Mouse (Mus musculus) G1E (cell line): ENCODE data around the gene Trem2. TPM values are rescaled to one million over a fixed set of nuclear protein-coding genes. Genes with fewer than 3 reads are reported as not detected.

Source experiments
- ATAC-seq: 2 replicates; pipeline ENCODE4 v1.8.0; 2016; ENCODE audit warnings: mild to moderate bottlenecking; ENCODE audit not compliant: insufficient number of reproducible peaks, poor library complexity, low FRiP score, severe bottlenecking; ENCODE audit errors: extremely low read depth
- DNase-seq: peaks from one replicate; pipeline ENCODE4 v3.0.0; 2012; ENCODE audit warnings: low spot score
- H3K27me3 ChIP-seq: 2 replicates; pipeline ENCODE4 v1.6.1; 2012; ENCODE audit warnings: mild to moderate bottlenecking, low read length, inconsistent platforms; ENCODE audit not compliant: insufficient read depth
- H3K36me3 ChIP-seq: replicated peaks from 2 replicates; pipeline ENCODE3; 2012; ENCODE audit warnings: mild to moderate bottlenecking, inconsistent platforms
- H3K4me1 ChIP-seq: 2 replicates; pipeline ENCODE4 v1.6.1; 2012; ENCODE audit warnings: low read depth, low read length, inconsistent platforms, mixed read lengths; ENCODE audit not compliant: insufficient read depth
- H3K4me3 ChIP-seq: 2 replicates; pipeline ENCODE4 v1.5.1; 2012; ENCODE audit warnings: low read depth, mild to moderate bottlenecking, inconsistent platforms, low read length, moderate library complexity, mixed read lengths
- H3K9me3 ChIP-seq: replicated peaks from 2 replicates; pipeline ENCODE4 v1.6.1; 2012; ENCODE audit warnings: inconsistent platforms
- CTCF ChIP-seq: IDR thresholded peaks from 2 replicates; pipeline ENCODE4 v1.5.1; 2012; ENCODE audit warnings: low read depth, low read length, inconsistent platforms, mixed read lengths
- GATA1 ChIP-seq: IDR thresholded peaks from 2 replicates; pipeline ENCODE4 v1.6.1; 2012; ENCODE audit warnings: borderline replicate concordance, low read length, inconsistent platforms, mixed read lengths
- GATA2 ChIP-seq: IDR thresholded peaks from 2 replicates; pipeline ENCODE4 v1.6.1; 2012; ENCODE audit warnings: low read depth, low read length, inconsistent platforms, borderline replicate concordance
- POLR2AphosphoS5 ChIP-seq: IDR thresholded peaks from 2 replicates; pipeline ENCODE4 v1.6.1; 2012; ENCODE audit warnings: low read depth, low read length, inconsistent platforms; ENCODE audit not compliant: insufficient replicate concordance
- TAL1 ChIP-seq: conservative IDR thresholded peaks from 2 replicates; pipeline ENCODE4 v1.6.1; 2012; ENCODE audit warnings: low read depth, low read length, inconsistent platforms, mixed read lengths
- polyA plus RNA-seq: library from polyadenylated mRNA; stranded (reverse); fragments of >175 nt; gene quantifications from 2 replicates; pipeline ENCODE4 v1.2.3, GENCODE M21; 2012
- total RNA-seq, 2 experiments: library from RNA; stranded (forward) in 1 of 2; stranded (reverse) in 1 of 2; fragments of 200-1000 nt in 1 of 2; fragments of >200 nt in 1 of 2; fragmentation: Nextera tagmentation in 1 of 2; gene quantifications; 2 replicates each; pipeline ENCODE4 v1.2.3; 2014 to 2017

Trem2 gene
- total and polyA plus RNA-seq, 3 experiments: 0.60 to 2.3 (median 1.3) TPM

- Histone ChIP-seq H3K27me3 (no peaks in the 10 kb centered on the region), H3K9me3 (no peaks in the 10 kb centered on the region), H3K36me3 (peaks cover 99% of the 10 kb centered on the region), H3K4me3 (no peak overlapping the region), H3K4me1 (peaks cover 26% of the 10 kb centered on the region)
- ATAC-seq: no peak
- no peak for DNase-seq
- TF ChIP-seq GATA2 (no peak), TAL1 (no peak), CTCF (no peak), POLR2AphosphoS5 (no peak), GATA1 (no peak)
Measured at GRCm38 (mm10) chr17:48391446-48391845, 45.2 kb downstream of the Trem2 start.

- DNase-seq: no peak
- peaks cover 28% of the 10 kb centered on the region for H3K4me1 ChIP-seq
- peaks cover 100% of the 10 kb centered on the region for H3K36me3 ChIP-seq
- no peaks in the 10 kb centered on the region for H3K27me3 ChIP-seq
- TF ChIP-seq GATA1 (no peak), GATA2 (no peak), POLR2AphosphoS5 (no peak), CTCF (no peak), TAL1 (no peak)
- no peak for ATAC-seq
- H3K9me3 ChIP-seq: no peaks in the 10 kb centered on the region
- no peak overlapping the region for H3K4me3 ChIP-seq
Measured at GRCm38 (mm10) chr17:48392616-48393015, 46.4 kb downstream of the Trem2 start.

GRCm38 (mm10) chr17:48401710-48402109, 55.5 kb downstream of the Trem2 start:
- DNase-seq (no peak), ATAC-seq (no peak)
- Histone ChIP-seq H3K27me3 (no peaks in the 10 kb centered on the region), H3K4me3 (no peak overlapping the region), H3K36me3 (peaks cover 82% of the 10 kb centered on the region), H3K4me1 (peaks cover 50% of the 10 kb centered on the region), H3K9me3 (no peaks in the 10 kb centered on the region)
- TF ChIP-seq CTCF (no peak), TAL1 (no peak), GATA2 (no peak), GATA1 (no peak), POLR2AphosphoS5 (no peak)

GRCm38 (mm10) chr17:48402751-48403150, 56.5 kb downstream of the Trem2 start:
- DNase-seq (no peak), ATAC-seq (no peak)
- Histone ChIP-seq H3K4me1 (peaks cover 59% of the 10 kb centered on the region), H3K4me3 (no peak overlapping the region), H3K9me3 (no peaks in the 10 kb centered on the region), H3K36me3 (peaks cover 80% of the 10 kb centered on the region), H3K27me3 (no peaks in the 10 kb centered on the region)
- TF ChIP-seq GATA2 (no peak), POLR2AphosphoS5 (no peak), CTCF (no peak), GATA1 (no peak), TAL1 (no peak)

Other genes starting within 250 kb of the Trem2 start
- not detected in 2 replicates for gene 9830107B12Rik, start 200.1 kb upstream of the Trem2 start, total RNA-seq (2014; fragmentation: Nextera tagmentation)
- gene 9830107B12Rik, start 200.1 kb upstream of the Trem2 start, total RNA-seq (2017): 0.29 and 0.38 TPM in 2 replicates
- gene 9830107B12Rik, start 200.1 kb upstream of the Trem2 start, polyA plus RNA-seq: not detected in 2 replicates
- gene A530064D06Rik, start 179.1 kb upstream of the Trem2 start, total RNA-seq (2014; fragmentation: Nextera tagmentation): not detected in 2 replicates
- gene A530064D06Rik, start 179.1 kb upstream of the Trem2 start, total RNA-seq (2017): 0.17 and 0.27 TPM in 2 replicates
- gene A530064D06Rik, start 179.1 kb upstream of the Trem2 start, polyA plus RNA-seq: not detected in 2 replicates
- gene Trem1, start 113.6 kb upstream of the Trem2 start, total RNA-seq (2014; fragmentation: Nextera tagmentation): not detected in 2 replicates
- 0.05 and 0.06 TPM in 2 replicates for gene Trem1, start 113.6 kb upstream of the Trem2 start, total RNA-seq (2017)
- not detected in 2 replicates for gene Trem1, start 113.6 kb upstream of the Trem2 start, polyA plus RNA-seq
- not detected in 2 replicates for gene Trem3, start 98.6 kb upstream of the Trem2 start, total RNA-seq (2014; fragmentation: Nextera tagmentation)
- not detected in 2 replicates for gene Trem3, start 98.6 kb upstream of the Trem2 start, total RNA-seq (2017)
- not detected in 2 replicates for gene Trem3, start 98.6 kb upstream of the Trem2 start, polyA plus RNA-seq
- 2.3 TPM in 1 of 2 replicates, not detected in the other for gene Treml4, start 82.1 kb upstream of the Trem2 start, total RNA-seq (2014; fragmentation: Nextera tagmentation)
- gene Treml4, start 82.1 kb upstream of the Trem2 start, total RNA-seq (2017): 1.4 and 2.2 TPM in 2 replicates
- gene Treml4, start 82.1 kb upstream of the Trem2 start, polyA plus RNA-seq: 0.22 and 0.33 TPM in 2 replicates
- 84.3 and 99.8 TPM in 2 replicates for gene Treml2, start 46.9 kb upstream of the Trem2 start, total RNA-seq (2014; fragmentation: Nextera tagmentation)
- gene Treml2, start 46.9 kb upstream of the Trem2 start, total RNA-seq (2017): 63.4 and 71.0 TPM in 2 replicates
- 14.3 and 15.6 TPM in 2 replicates for gene Treml2, start 46.9 kb upstream of the Trem2 start, polyA plus RNA-seq
- 1.0 and 1.7 TPM in 2 replicates for gene B430306N03Rik, start 30.3 kb upstream of the Trem2 start, total RNA-seq (2014; fragmentation: Nextera tagmentation)
- gene B430306N03Rik, start 30.3 kb upstream of the Trem2 start, total RNA-seq (2017): 0.87 and 0.93 TPM in 2 replicates
- 0.20 and 0.21 TPM in 2 replicates for gene B430306N03Rik, start 30.3 kb upstream of the Trem2 start, polyA plus RNA-seq
- gene Treml1, start 13.5 kb downstream of the Trem2 start, total RNA-seq (2014; fragmentation: Nextera tagmentation): not detected in 2 replicates
- 6.7 and 7.2 TPM in 2 replicates for gene Treml1, start 13.5 kb downstream of the Trem2 start, total RNA-seq (2017)
- gene Treml1, start 13.5 kb downstream of the Trem2 start, polyA plus RNA-seq: 0.34 and 0.65 TPM in 2 replicates
- gene Nfya, start 63.5 kb downstream of the Trem2 start, total RNA-seq (2014; fragmentation: Nextera tagmentation): 193 and 203 TPM in 2 replicates
- gene Nfya, start 63.5 kb downstream of the Trem2 start, total RNA-seq (2017): 22.5 and 27.4 TPM in 2 replicates
- 41.1 and 43.3 TPM in 2 replicates for gene Nfya, start 63.5 kb downstream of the Trem2 start, polyA plus RNA-seq
- 34.3 and 39.8 TPM in 2 replicates for gene Oard1, start 63.6 kb downstream of the Trem2 start, total RNA-seq (2014; fragmentation: Nextera tagmentation)
- 83.4 and 91.3 TPM in 2 replicates for gene Oard1, start 63.6 kb downstream of the Trem2 start, total RNA-seq (2017)
- gene Oard1, start 63.6 kb downstream of the Trem2 start, polyA plus RNA-seq: 3.5 and 5.0 TPM in 2 replicates
- gene Apobec2, start 86.5 kb downstream of the Trem2 start, total RNA-seq (2014; fragmentation: Nextera tagmentation): not detected in 2 replicates
- gene Apobec2, start 86.5 kb downstream of the Trem2 start, total RNA-seq (2017): 0.06 and 0.11 TPM in 2 replicates
- not detected in 2 replicates for gene Apobec2, start 86.5 kb downstream of the Trem2 start, polyA plus RNA-seq
- 84.5 and 99.5 TPM in 2 replicates for gene Tspo2, start 105.1 kb downstream of the Trem2 start, total RNA-seq (2014; fragmentation: Nextera tagmentation)
- gene Tspo2, start 105.1 kb downstream of the Trem2 start, total RNA-seq (2017): 57.0 and 61.3 TPM in 2 replicates
- gene Tspo2, start 105.1 kb downstream of the Trem2 start, polyA plus RNA-seq: 23.0 and 47.5 TPM in 2 replicates
- gene Unc5cl, start 108.5 kb downstream of the Trem2 start, total RNA-seq (2014; fragmentation: Nextera tagmentation): 22.1 and 25.9 TPM in 2 replicates
- 15.6 and 17.6 TPM in 2 replicates for gene Unc5cl, start 108.5 kb downstream of the Trem2 start, total RNA-seq (2017)
- gene Unc5cl, start 108.5 kb downstream of the Trem2 start, polyA plus RNA-seq: 15.9 and 16.3 TPM in 2 replicates